Mouse (Mus musculus) fat pad, adult 2 months (tissue): Measurements from ENCODE around the gene Fras1.

Experiments used
- DNase-seq: peaks from one replicate; pipeline ENCODE4 v3.0.0-alpha.2; 2011; ENCODE audit warnings: low read depth, low spot score; ENCODE audit errors: extremely low read depth

The Fras1 gene

DNA sequence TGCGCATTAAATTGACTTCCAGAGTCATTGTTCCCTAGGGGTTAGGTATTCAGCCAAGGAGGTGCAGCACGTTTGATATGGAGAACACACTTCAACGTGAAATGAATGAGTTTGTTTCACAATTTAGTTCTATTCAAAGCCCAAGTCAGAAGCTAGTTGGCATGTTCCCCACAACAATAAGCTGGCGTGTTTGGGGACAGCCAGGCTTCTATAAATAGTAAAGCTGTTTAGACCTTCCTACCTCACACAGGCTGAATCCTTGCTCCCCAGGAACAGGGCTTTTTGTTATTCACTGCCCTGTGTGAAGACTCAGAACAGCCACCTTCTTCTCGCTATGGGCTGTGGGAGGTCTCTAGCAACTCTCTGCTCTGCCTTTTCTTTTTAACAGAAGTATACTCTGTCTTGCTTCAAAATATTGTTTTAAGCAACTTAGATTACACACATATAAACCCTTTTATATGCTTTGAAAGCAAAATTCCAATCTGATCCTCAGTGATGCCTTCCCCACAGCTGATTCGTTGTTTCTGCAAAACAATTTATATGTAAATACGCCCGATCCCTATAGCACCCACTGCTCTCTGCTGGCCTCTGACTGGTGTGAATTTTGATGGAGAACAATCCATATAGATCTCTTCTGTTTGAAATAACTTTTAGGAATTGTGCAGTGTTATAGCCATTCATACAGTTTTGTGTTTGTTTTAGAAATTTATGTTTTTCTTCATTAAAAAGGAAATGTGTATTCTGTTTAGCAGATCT is 184.5 kb downstream of the Fras1 start:
- no peak for DNase-seq

DNA sequence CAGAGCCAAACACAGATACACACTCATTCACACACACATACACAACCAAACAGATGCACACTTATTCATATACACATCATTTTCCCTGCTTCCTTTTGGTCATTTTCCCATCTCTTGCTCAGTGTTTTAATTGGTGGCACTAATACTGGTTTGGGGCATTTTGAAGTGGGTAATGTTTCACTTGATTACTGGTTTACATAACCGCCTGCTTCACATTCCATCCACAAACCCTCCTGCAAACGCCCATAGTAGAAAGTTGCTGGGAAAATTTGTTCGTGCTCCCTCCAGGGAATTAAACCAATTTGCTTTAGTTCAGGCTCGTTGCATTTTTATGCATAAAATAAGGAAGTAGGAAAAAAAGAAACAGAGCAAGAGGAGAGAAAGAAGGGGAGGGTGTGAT is 200.8 kb downstream of the Fras1 start:
- no peak for DNase-seq

DNA sequence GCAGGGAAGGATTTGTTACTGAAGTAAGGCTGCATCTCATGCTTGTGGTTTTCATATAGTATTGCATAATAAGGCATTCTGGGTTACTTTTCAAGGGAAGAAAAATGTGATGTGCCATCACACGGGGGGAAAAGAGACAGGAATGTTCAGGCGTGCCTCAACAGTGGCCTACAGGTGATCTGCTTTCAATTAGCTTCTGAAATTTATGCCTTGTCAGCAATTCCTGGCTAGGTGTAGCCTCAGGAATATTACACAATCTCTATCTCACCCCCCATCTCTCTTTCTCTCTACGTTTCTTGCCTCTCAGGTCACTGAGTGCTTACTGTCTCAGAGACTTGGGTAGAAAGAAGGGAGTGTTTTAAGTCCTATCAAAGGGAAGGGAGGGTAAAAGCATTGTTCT is 204.9 kb downstream of the Fras1 start:
- peak; percentile 4 for DNase-seq

DNA sequence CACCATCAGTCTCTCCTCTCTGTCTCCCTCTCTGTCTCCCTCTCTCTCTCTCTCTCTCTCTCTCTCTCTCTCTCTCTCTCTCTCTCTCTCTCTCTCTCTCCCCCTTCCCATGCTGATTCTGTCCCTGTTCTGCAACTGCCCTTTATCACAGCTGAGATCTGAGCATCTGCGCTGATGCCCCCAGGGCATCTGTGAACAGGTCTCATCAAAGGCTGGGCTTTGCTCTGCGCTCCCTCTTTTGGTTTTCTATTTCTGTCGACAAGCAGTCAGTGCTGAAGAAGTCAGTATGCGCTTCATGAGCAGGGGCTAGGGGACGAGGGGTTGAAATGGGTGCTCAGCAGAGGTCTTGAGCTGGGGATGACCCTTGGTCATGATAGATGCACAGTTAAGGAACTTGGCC is 206.2 kb downstream of the Fras1 start:
- DNase-seq: no peak

DNA sequence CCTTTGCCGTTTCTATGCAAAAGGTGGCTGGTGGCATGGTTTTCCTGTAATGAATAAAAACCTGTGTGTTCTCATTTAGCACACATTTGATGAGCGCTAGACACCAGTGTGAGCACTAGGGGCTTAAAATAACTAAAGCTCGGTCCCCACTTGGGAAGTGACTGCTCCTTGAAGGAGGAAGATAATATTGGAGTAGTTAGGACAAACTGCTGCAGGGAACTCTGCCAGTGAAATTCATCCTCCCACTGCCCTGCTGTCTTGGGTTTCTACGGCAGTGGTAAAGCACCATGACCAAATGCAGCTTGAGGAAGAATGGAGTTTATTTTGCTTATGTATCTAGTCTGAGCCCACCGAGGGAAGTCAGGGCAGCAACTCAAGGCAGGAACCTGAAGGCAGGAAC is 211.0 kb downstream of the Fras1 start:
- DNase-seq: no peak

DNA sequence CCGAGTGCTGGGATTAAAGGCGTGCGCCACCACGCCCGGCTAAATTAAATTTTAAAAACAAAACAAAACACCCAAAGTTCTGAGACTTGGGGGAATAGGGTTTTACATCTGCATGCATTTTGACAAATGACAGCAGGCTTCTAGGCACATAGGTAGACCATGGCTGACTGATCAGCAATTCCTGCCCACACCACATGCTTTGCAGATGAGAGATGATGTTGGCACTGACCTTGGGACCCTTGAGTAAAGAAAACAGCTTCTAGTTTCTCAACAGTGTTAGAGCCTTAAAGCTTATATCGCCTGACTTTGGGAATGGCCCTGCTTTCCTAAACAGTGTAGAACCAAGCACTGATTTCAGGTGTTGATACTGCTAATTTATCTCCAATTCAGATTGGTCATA is 216.9 kb downstream of the Fras1 start:
- no peak for DNase-seq

DNA sequence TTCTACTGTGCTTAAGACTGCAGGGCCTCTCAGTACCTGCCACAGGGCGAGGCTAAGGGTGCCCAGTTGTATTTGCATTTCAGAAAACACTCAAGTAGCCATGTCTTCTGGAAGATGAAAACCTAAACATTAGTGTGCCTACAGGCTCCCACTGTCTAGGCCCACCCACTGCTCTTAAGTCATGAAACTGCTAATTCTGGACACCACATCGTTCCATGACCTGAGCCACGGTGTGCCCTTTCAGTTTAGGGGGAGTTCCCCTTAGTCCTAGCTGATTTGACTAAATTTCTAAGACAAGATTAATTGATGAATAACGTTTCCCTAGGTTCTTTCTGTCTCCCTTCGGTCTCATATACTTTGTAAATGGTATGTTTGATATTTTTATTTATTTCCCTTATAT is 222.0 kb downstream of the Fras1 start:
- no peak for DNase-seq

DNA sequence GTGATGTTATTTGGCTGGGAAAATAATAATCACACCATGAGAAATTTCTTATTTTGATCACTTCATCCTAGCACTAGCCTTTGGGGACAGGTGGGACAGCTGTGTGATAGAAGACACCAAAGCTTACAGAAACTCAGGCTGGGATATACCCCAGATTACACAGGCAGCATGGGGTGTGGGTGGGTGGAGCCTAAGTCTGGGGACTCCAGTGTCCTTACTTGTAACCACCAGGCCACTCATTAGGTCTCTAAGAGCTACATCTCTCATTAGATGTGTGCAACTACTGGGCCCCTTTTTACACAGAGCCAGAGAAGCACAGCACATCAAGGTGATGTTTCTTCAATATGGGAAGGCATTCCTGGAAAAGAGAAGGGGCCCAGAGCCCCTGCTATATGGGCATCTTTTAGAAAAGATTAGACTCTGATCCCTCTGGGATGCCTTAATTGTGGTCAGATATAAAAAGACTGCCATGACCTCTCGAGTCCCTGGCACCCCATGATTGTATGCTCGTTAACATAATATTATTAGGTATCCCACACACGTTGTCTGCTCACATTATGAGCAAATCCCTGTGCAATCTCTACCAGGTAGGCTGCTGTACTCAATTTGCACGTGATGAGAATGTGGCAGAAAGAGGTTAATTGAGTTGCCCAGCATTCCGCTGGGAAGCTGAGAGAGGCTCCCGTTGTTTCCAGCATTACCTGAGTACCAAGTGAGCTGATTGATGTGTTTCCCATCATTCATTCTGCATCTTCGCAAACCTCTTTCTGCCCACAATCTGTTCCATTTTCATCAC is 230.4 kb downstream of the Fras1 start:
- DNase-seq: no peak

DNA sequence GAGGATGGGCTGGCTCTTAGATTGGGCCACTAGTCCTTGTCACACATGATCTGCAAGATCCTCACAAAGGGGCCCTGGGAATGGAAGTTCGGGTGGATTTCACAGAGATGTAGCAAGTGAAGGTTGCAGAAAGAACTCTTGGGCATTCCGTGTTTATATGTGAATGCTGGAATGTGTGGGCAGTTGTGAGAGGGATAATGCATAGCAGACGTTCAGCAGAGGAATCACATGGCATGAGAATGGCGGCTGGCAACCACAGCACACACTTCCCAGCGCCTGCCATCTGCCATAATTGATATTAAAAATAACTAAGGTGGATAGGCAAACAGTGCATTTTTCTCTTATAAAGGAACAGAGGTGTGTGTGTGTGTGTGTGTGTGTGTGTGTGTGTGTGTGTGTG is 234.3 kb downstream of the Fras1 start:
- no peak for DNase-seq

DNA sequence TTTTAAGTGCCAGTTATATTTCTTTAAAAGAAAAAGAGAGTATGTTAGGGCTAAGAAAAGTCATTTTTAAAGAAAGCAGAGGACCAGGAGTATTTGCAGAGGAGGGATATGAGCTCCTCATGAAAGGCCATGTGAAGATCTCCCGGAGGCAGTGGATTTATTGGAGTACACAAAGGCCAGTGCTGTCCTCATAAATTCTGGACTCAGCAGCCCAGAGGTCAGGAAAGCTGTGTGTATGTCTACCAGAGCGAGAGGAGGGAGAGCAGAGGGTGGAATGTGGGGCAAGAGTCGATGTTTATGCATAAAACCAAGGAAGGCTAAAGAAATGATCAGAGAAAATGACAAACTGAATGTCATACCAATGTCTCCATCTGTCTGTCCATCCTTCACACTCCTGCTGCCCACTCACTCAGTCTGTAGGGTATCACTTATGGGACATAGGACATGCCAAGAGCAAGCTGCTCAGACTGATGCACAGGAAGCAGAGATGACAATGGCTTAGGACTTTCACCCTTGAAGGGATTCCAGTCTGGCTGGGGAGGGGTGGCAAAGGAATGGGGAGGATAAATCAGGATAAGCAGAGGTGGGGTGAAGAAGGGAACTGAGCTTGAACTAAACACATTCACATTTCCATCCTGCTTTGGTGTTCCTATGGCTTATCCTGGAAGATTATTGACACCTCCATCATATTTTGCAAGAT is 235.0 kb downstream of the Fras1 start:
- DNase-seq: no peak

DNA sequence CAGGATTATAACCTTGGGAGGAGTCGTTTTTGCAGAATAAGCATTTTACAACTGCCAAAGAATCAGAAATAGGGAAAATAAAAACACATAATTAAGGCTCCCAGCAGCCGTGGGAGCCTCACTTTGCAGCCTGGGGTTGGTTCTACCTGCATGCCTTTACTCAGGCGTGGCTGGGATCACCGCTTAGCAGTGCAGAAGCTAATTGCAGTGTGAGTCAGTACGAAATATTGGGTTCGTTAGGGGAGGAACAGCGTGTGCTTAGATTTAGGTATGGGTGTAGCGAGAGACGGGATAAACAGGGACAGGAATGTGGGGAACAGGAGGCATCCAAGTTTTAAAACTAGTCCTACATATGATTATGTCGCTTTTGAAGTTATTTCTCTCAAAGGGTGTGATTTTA is 238.3 kb downstream of the Fras1 start:
- DNase-seq: no peak

DNA sequence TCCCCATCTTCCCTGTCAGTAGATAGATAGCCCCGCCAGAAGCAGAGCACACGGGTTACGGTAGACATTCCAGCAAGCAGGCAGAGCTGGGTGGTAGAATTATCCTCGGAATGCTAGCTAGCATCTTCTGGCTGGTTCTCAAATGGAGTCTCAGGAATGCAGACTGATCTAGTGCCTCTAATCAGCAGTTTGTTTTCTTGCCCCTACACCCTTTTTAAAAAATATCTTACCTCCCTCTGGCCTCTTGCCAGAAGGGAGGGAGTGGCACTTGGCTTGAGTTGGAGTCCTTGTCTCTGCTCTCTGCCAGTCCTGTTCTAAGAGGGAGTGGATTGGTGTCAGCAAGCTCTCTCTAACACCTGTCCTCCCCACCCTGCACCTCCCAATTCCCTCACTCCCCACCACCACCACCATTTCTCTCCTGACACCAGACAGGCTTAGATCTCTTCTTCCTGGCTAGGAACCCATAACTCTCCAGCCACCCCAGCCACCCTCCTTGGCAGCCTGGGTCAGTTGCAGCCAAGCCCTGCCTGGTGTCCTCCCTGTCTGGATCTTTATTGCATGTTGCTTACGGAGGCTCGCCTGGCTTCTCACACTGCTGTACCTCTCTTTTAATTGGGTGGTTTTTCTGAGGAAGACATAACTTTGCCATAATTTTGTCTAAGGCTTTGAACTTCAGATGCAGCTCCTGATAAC is 243.3 kb downstream of the Fras1 start:
- DNase-seq: no peak

DNA sequence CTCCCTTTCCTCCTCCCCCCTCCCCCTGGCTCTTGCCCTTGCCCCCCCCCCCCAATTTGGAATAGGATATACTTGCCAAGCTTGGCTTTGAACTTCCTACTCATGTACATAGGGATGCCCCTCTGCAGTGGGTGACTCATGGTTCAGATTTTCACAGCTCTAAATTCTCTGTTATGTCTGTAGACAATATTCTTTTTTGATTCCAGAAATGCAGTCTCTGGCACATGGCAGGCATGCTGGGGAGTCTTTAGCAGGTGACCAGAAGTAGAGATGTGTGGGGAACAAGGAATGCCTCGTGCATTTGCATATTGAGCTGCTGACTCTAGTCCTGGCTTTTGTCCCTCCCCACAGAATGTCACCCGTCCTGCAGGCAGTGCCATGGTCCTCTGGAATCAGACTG is 244.3 kb downstream of the Fras1 start:
- DNase-seq: no peak

DNA sequence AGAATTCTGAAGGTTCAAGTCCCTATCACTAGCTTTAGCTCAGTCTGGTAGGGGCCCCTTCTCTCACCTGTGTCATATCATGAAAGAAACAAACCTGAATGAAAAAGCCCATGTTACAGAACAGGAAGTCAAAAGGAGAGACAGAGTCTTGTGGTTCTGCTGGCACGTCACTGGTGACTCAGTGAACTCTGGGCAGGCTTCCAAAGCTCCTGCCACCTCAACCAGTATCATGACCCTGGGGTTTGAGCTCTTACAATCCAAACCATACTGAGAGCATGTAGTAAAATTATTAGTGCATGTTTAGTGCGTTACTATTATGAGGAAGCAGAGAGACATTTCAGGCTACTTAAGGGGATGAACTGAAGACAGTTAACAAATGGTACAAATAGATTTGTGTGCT is 246.5 kb downstream of the Fras1 start:
- DNase-seq: no peak

DNA sequence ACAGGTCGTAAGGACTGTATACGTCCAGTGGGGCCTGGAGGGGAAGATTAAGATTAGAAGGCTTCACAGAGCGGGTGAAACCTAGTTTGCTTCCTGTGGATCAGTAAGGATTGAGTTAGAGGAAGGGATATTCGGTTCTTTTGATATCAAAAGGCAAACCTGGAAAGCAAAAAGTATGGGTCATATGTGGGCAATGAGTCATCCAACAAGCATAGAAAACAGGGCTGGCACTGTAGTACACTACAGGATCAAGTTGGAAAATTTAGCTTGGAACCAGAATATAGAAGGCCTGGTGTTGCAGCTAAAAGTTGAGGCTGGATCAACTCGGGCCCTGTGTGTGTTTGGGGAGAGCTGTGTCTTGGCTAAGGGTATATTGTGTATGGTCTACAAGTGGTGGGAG is 246.9 kb downstream of the Fras1 start:
- DNase-seq: no peak

DNA sequence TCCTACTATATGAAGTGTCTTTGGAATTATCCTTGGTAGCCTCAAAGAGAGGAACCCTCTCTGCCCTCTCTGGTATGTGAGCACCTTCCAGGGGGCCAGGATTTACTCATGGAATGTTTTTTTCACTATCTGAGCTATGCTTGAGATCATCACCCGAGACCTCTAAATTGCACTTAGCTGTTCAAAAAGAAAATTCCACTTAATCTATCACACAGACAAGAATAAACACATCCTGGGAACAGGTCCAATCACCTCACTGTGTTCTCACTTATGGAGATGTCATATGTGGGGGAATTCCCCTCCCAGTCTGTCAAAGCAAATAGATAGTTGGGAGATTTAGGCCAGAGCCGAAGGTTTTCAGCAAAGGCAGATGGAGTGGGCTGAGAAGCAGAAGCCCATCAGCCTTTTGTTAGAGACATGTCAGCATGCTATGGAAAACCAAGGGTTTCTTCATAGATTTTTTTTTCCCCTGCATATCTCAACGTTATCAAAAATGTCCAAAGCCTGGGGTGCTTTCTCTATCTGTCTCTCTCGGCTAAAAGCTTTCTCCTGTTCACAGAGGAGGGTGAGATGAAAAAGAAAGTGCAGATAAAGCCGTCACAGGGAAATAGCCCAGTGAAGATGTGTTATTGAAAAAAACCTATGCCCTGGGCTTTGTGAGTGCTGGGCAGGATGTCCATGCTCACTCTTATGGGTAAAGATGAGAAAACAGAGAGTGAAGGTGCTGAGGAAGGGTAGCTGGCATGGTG is 249.0 kb downstream of the Fras1 start:
- no peak for DNase-seq

DNA sequence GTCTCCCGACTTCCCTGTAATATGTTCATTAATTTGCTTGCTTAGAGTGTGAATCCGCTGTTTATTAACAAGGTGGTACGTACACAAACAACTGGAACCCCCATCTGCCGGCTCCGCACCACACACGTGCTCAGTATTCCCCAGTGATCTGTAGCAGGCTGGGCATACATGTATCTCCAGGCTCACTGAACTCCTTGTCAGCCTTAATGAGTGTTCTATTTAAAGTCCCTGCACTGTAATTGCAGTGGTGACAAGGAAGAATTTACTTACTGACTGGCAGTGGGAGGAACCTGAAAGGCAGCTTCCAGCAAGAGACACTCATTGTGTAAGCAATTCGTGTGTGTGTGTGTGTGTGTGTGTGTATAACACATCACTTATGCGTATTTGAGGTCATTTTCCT is 256.1 kb downstream of the Fras1 start:
- no peak for DNase-seq

DNA sequence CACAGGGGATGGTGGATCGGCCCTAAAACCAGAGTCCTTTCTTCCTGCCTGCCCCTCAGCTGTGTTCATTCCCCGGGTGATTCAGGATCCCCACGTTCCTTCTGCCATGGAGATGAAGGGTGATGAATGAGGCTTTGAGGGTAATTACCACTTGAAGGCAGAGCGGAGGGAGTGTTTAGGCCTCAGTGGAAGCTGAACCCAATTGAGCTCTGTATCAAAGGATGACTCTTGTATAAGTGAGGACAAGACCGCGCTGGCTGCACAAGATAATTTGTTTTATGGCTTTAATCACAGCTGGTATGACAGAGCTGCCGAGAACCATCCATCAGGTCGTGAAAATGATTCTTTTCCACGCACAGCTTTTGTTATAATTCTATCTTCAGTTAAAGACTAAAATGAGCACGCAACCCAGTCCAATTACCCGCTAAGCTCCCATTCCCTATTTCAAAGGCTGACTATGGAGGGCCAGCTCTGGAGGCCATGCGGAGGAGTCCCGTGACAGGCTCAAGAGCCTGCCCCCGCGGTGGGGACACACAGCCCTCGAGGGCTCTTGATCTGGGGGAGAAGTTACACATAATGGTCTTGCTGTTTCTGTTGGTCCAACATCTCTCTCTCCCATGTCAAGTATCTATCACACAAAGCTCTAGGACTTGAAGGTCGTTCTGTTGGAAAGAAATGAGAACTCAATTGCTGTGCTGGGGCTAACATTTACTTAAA is 261.5 kb downstream of the Fras1 start:
- DNase-seq: no peak

DNA sequence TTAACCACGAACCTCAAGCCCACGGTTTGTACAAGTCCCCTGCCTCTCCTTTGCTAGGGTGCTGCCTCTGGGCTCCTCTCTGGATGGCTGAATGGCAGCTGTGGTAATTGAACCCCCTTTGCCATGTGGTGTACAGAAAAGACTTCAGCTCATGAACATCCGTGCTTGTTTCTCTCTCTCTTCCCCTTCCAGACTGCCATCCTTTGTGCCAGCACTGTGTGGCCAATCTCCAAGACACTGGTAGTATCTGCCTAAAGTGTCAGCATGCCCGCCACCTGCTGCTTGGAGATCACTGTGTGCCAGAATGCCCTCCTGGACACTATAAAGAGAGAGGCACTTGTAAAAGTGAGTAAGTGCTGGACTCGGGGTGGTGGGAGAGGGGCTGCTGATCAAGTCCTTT is 262.1 kb downstream of the Fras1 start:
- DNase-seq: no peak
